Mouse (Mus musculus): ENCODE data around the gene Trak1. TPM values are rescaled to one million over a fixed set of nuclear protein-coding genes. Genes with fewer than 3 reads are reported as not detected.

The Trak1 gene
- total RNA-seq, 1 experiment: 18.9 TPM

DNA sequence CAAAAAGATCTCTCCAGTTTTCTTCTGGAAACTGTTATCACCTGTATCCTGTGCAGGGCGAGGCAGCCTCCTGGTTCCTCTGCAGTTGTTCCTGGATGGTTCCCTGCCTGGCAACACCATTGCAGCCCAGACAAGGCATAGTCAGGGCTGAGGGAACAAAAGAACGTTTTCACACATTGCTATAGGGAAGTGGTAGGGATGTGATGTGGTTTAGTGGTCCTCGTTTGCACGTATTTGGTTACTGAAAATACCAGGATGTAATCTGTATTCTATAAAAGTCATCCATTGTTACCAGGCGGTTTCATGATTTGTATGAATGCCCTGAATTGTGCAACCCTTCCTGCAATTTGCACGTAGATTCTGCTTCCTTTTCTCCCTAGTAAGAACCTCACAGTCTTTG is 126.3 kb downstream of the Trak1 start:
- TF ChIP-seq ZNF384 (IDR thresholded peaks at IDR 0.05; ENCODE audit: low read depth, low read length) (no peak), HCFC1 (IDR thresholded peaks at IDR 0.05; ENCODE audit: borderline replicate concordance, insufficient read depth, low read length) (no peak), MAFK (IDR thresholded peaks at IDR 0.05; ENCODE audit: insufficient read depth, low read depth, low read length) (no peak), CHD2 (IDR thresholded peaks at IDR 0.05; ENCODE audit: low read depth, low read length) (no peak), ZC3H11A (IDR thresholded peaks at IDR 0.05; ENCODE audit: borderline replicate concordance, low read depth, low read length) (no peak)
- Histone ChIP-seq H3K9me3 (ENCODE audit: control insufficient read depth, insufficient read depth, low read depth, low read length) (no peaks in the 10 kb centered on the region), H3K27ac (ENCODE audit: insufficient read depth, low read depth, low read length, poor library complexity, severe bottlenecking) (no peak overlapping the region), H3K36me3 (ENCODE audit: control insufficient read depth, insufficient read depth, low read length, poor library complexity, severe bottlenecking) (no peaks in the 10 kb centered on the region), H3K9ac (ENCODE audit: insufficient read depth, low read depth, low read length, poor library complexity, severe bottlenecking) (no peak overlapping the region), H3K4me3 (ENCODE audit: insufficient read depth in 1 of 2, low read depth in 1 of 2, low read length in 2 of 2, poor library complexity in 1 of 2, severe bottlenecking in 1 of 2) (no peak overlapping the region), H3K4me1 (ENCODE audit: control insufficient read depth in 2 of 2, insufficient read depth in 2 of 2, low read length in 2 of 2, poor library complexity in 1 of 2) (no peaks in the 10 kb centered on the region)
- in situ Hi-C loops (cut with MboI; ENCODE audit: low sequenced_read_pairs in 2 of 2, unreplicated experiment in 2 of 2): no loop called here
- no peak for DNase-seq (ENCODE audit: low read depth, low spot score)

DNA sequence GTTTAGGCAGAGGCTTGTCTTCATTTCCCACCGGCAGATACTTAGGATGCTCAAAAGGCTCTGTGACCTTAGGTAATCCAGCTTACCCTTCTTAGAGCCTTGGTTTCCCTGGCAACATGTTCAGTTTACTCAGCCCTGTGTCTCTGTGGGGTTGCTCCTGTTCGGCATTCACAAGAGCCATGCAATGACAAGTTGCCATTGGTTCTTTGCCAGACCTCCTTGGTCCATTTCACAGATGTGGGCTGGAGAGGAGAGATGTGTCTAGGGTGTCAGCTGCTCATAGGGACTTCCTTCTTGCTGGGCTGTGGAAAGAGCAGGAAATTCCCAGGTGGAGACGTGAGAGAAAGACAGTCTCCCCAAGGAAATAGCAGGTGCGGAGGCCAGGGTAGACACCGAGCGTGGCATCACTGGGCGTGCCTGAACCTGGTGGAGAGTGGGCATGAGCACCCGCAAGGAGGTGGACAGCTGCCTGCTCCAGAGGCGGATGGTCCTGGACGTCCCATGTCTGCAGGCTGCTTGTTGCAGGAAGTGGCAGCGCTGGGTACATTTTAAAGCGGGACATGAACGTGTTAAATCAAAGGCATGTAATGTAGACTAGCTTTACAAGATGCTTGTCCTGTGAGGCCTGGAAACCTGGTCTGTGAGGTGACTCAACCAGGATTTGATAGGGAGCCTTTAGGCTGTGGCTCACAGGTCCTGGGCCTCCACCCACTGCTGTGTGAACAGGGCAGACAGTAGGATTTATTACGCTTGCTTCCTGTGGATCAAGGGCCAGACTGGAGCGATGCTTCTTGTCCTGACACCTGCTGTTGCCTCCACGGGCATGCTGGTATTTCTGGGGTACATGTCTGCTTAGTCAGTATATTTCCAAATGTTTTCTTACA is 127.2 kb downstream of the Trak1 start:
- Histone ChIP-seq H3K4me3 (ENCODE audit: insufficient read depth in 1 of 2, low read depth in 1 of 2, low read length in 2 of 2, poor library complexity in 1 of 2, severe bottlenecking in 1 of 2) (no peak overlapping the region), H3K36me3 (ENCODE audit: control insufficient read depth, insufficient read depth, low read length, poor library complexity, severe bottlenecking) (no peaks in the 10 kb centered on the region), H3K9me3 (ENCODE audit: control insufficient read depth, insufficient read depth, low read depth, low read length) (no peaks in the 10 kb centered on the region), H3K4me1 (ENCODE audit: control insufficient read depth in 2 of 2, insufficient read depth in 2 of 2, low read length in 2 of 2, poor library complexity in 1 of 2) (no peaks in the 10 kb centered on the region), H3K27ac (ENCODE audit: insufficient read depth, low read depth, low read length, poor library complexity, severe bottlenecking) (no peak overlapping the region), H3K9ac (ENCODE audit: insufficient read depth, low read depth, low read length, poor library complexity, severe bottlenecking) (no peak overlapping the region)
- in situ Hi-C loops (cut with MboI; ENCODE audit: low sequenced_read_pairs in 2 of 2, unreplicated experiment in 2 of 2): no loop called here
- DNase-seq (ENCODE audit: low read depth, low spot score): no peak
- TF ChIP-seq ZC3H11A (IDR thresholded peaks at IDR 0.05; ENCODE audit: borderline replicate concordance, low read depth, low read length) (no peak), ZNF384 (IDR thresholded peaks at IDR 0.05; ENCODE audit: low read depth, low read length) (no peak), CHD2 (IDR thresholded peaks at IDR 0.05; ENCODE audit: low read depth, low read length) (no peak), MAFK (IDR thresholded peaks at IDR 0.05; ENCODE audit: insufficient read depth, low read depth, low read length) (no peak), HCFC1 (IDR thresholded peaks at IDR 0.05; ENCODE audit: borderline replicate concordance, insufficient read depth, low read length) (no peak)

DNA sequence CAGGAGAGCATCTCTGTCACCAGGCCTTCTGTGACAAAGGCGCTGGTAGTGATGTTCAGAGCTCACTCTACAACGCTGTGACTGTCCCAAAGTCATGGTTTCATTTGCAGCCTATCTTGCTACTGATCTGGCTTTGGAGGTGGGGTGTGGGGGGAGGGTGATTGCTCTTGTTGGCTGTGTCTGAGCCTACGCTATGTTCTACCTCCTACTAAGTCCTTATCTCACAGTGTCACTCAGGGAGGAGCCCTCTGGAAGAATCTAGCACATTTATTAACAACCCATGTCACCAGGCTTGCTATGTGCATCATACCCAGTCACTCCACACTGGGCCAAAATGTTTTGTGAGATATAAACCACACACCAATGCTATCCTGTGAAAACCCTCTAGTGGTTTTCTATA is 129.1 kb downstream of the Trak1 start:
- Histone ChIP-seq H3K9ac (ENCODE audit: insufficient read depth, low read depth, low read length, poor library complexity, severe bottlenecking) (no peak overlapping the region), H3K4me1 (ENCODE audit: control insufficient read depth in 2 of 2, insufficient read depth in 2 of 2, low read length in 2 of 2, poor library complexity in 1 of 2) (no peaks in the 10 kb centered on the region), H3K9me3 (ENCODE audit: control insufficient read depth, insufficient read depth, low read depth, low read length) (no peaks in the 10 kb centered on the region), H3K4me3 (ENCODE audit: insufficient read depth in 1 of 2, low read depth in 1 of 2, low read length in 2 of 2, poor library complexity in 1 of 2, severe bottlenecking in 1 of 2) (no peak overlapping the region), H3K27ac (ENCODE audit: insufficient read depth, low read depth, low read length, poor library complexity, severe bottlenecking) (no peak overlapping the region), H3K36me3 (ENCODE audit: control insufficient read depth, insufficient read depth, low read length, poor library complexity, severe bottlenecking) (no peaks in the 10 kb centered on the region)
- in situ Hi-C loops (cut with MboI; ENCODE audit: low sequenced_read_pairs in 2 of 2, unreplicated experiment in 2 of 2): no loop called here
- DNase-seq (ENCODE audit: low read depth, low spot score): no peak
- no peak for TF ChIP-seq ZC3H11A (IDR thresholded peaks at IDR 0.05; ENCODE audit: borderline replicate concordance, low read depth, low read length)
- TF ChIP-seq MAFK (IDR thresholded peaks at IDR 0.05; ENCODE audit: insufficient read depth, low read depth, low read length): no peak
- no peak for TF ChIP-seq CHD2 (IDR thresholded peaks at IDR 0.05; ENCODE audit: low read depth, low read length)
- no peak for TF ChIP-seq ZNF384 (IDR thresholded peaks at IDR 0.05; ENCODE audit: low read depth, low read length)
- TF ChIP-seq HCFC1 (IDR thresholded peaks at IDR 0.05; ENCODE audit: borderline replicate concordance, insufficient read depth, low read length): no peak

DNA sequence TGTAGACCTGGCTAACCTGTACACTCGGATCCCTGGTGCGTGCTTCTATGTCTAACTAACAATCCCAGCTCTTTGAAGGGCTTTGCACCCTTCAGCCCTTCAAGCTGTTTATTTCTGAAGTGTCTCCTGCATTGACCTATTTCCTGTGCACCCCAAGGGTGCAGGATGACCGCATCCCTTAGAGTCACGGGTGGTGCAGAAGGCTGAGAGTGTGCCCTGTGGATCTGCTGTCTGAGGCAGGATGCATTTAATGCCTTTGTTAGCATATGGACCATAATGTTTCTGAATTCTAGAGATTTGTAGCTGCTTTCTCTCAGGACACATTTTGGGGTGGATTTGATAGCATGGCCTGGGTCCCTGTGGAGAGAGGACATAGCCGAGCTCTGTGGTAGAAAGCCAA is 129.6 kb downstream of the Trak1 start:
- no peaks in the 10 kb centered on the region for H3K9me3 ChIP-seq (ENCODE audit: control insufficient read depth, insufficient read depth, low read depth, low read length)
- no peak for DNase-seq (ENCODE audit: low read depth, low spot score)
- no peak for TF ChIP-seq CHD2 (IDR thresholded peaks at IDR 0.05; ENCODE audit: low read depth, low read length)
- no peak for TF ChIP-seq HCFC1 (IDR thresholded peaks at IDR 0.05; ENCODE audit: borderline replicate concordance, insufficient read depth, low read length)
- no peak for TF ChIP-seq ZC3H11A (IDR thresholded peaks at IDR 0.05; ENCODE audit: borderline replicate concordance, low read depth, low read length)
- no peak for TF ChIP-seq ZNF384 (IDR thresholded peaks at IDR 0.05; ENCODE audit: low read depth, low read length)
- TF ChIP-seq MAFK (IDR thresholded peaks at IDR 0.05; ENCODE audit: insufficient read depth, low read depth, low read length): no peak
- no peaks in the 10 kb centered on the region for H3K36me3 ChIP-seq (ENCODE audit: control insufficient read depth, insufficient read depth, low read length, poor library complexity, severe bottlenecking)
- H3K4me1 ChIP-seq (ENCODE audit: control insufficient read depth in 2 of 2, insufficient read depth in 2 of 2, low read length in 2 of 2, poor library complexity in 1 of 2): no peaks in the 10 kb centered on the region
- in situ Hi-C loops (cut with MboI; ENCODE audit: low sequenced_read_pairs in 2 of 2, unreplicated experiment in 2 of 2): no loop called here
- H3K4me3 ChIP-seq (ENCODE audit: insufficient read depth in 1 of 2, low read depth in 1 of 2, low read length in 2 of 2, poor library complexity in 1 of 2, severe bottlenecking in 1 of 2): no peak overlapping the region
- H3K9ac ChIP-seq (ENCODE audit: insufficient read depth, low read depth, low read length, poor library complexity, severe bottlenecking): no peak overlapping the region
- H3K27ac ChIP-seq (ENCODE audit: insufficient read depth, low read depth, low read length, poor library complexity, severe bottlenecking): no peak overlapping the region

All from ES-E14 (cell line).